Mouse (Mus musculus): ENCODE results near the gene Tnf. TPM values are rescaled to one million over a fixed set of nuclear protein-coding genes. Genes with fewer than 3 reads are reported as not detected.

The Tnf gene
- polyA plus RNA-seq, 1 experiment: 0.15 TPM

- DNase-seq (ENCODE audit: low read depth): peak; percentile 71
- peak; percentile 86 for TF ChIP-seq CTCF (IDR thresholded peaks at IDR 0.05; ENCODE audit: borderline replicate concordance, extremely low read depth, insufficient read depth, insufficient read length)
- TF ChIP-seq POLR2A (IDR thresholded peaks at IDR 0.05; ENCODE audit: borderline replicate concordance, extremely low read depth, insufficient read depth, insufficient read length, poor library complexity, severe bottlenecking): no peak
Observed at GRCm38 (mm10) chr17:35195631-35196320, 6.0 kb downstream of the Tnf start.

- TF ChIP-seq CTCF (IDR thresholded peaks at IDR 0.05; ENCODE audit: borderline replicate concordance, extremely low read depth, insufficient read depth, insufficient read length): no peak
- no peak for TF ChIP-seq POLR2A (IDR thresholded peaks at IDR 0.05; ENCODE audit: borderline replicate concordance, extremely low read depth, insufficient read depth, insufficient read length, poor library complexity, severe bottlenecking)
- no peak for DNase-seq (ENCODE audit: low read depth)
Observed at GRCm38 (mm10) chr17:35194844-35195630, 6.8 kb downstream of the Tnf start.

- no peak for DNase-seq (ENCODE audit: low read depth)
- TF ChIP-seq CTCF (IDR thresholded peaks at IDR 0.05; ENCODE audit: borderline replicate concordance, extremely low read depth, insufficient read depth, insufficient read length) (no peak), POLR2A (IDR thresholded peaks at IDR 0.05; ENCODE audit: borderline replicate concordance, extremely low read depth, insufficient read depth, insufficient read length, poor library complexity, severe bottlenecking) (no peak)
Observed at GRCm38 (mm10) chr17:35193881-35194843, 7.6 kb downstream of the Tnf start, which contains the start of gene Ltb. Gene Ltb (plus strand): TSS chr17:35194439.

- TF ChIP-seq POLR2A (IDR thresholded peaks at IDR 0.05; ENCODE audit: borderline replicate concordance, extremely low read depth, insufficient read depth, insufficient read length, poor library complexity, severe bottlenecking) (no peak), CTCF (IDR thresholded peaks at IDR 0.05; ENCODE audit: borderline replicate concordance, extremely low read depth, insufficient read depth, insufficient read length) (no peak)
- DNase-seq (ENCODE audit: low read depth): no peak
Observed at GRCm38 (mm10) chr17:35192924-35193323, 8.9 kb downstream of the Tnf start.

- DNase-seq (ENCODE audit: low read depth): no peak
- no peak for TF ChIP-seq POLR2A (IDR thresholded peaks at IDR 0.05; ENCODE audit: borderline replicate concordance, extremely low read depth, insufficient read depth, insufficient read length, poor library complexity, severe bottlenecking)
- TF ChIP-seq CTCF (IDR thresholded peaks at IDR 0.05; ENCODE audit: borderline replicate concordance, extremely low read depth, insufficient read depth, insufficient read length): no peak
Observed at GRCm38 (mm10) chr17:35191723-35192122, 10.1 kb downstream of the Tnf start.

GRCm38 (mm10) chr17:35190096-35190495 is 11.7 kb downstream of the Tnf start:
- TF ChIP-seq POLR2A (IDR thresholded peaks at IDR 0.05; ENCODE audit: borderline replicate concordance, extremely low read depth, insufficient read depth, insufficient read length, poor library complexity, severe bottlenecking): no peak
- TF ChIP-seq CTCF (IDR thresholded peaks at IDR 0.05; ENCODE audit: borderline replicate concordance, extremely low read depth, insufficient read depth, insufficient read length): no peak
- DNase-seq (ENCODE audit: low read depth): no peak

GRCm38 (mm10) chr17:35189186-35189585 is 12.6 kb downstream of the Tnf start:
- DNase-seq (ENCODE audit: low read depth): no peak
- no peak for TF ChIP-seq CTCF (IDR thresholded peaks at IDR 0.05; ENCODE audit: borderline replicate concordance, extremely low read depth, insufficient read depth, insufficient read length)
- TF ChIP-seq POLR2A (IDR thresholded peaks at IDR 0.05; ENCODE audit: borderline replicate concordance, extremely low read depth, insufficient read depth, insufficient read length, poor library complexity, severe bottlenecking): no peak

GRCm38 (mm10) chr17:35187959-35188610 is 13.7 kb downstream of the Tnf start, which contains the start of gene Lst1:
Gene Lst1 (minus strand): TSS chr17:35188439.
- TF ChIP-seq CTCF (IDR thresholded peaks at IDR 0.05; ENCODE audit: borderline replicate concordance, extremely low read depth, insufficient read depth, insufficient read length) (no peak), POLR2A (IDR thresholded peaks at IDR 0.05; ENCODE audit: borderline replicate concordance, extremely low read depth, insufficient read depth, insufficient read length, poor library complexity, severe bottlenecking) (no peak)

GRCm38 (mm10) chr17:35187345-35187744 is 14.5 kb downstream of the Tnf start:
- DNase-seq (ENCODE audit: low read depth): no peak
- no peak for TF ChIP-seq CTCF (IDR thresholded peaks at IDR 0.05; ENCODE audit: borderline replicate concordance, extremely low read depth, insufficient read depth, insufficient read length)

More at GRCm38 (mm10) chr17:35187959-35188610, 13.7 kb downstream of the Tnf start, which contains the start of gene Lst1:
- DNase-seq (ENCODE audit: low read depth): no peak

- TF ChIP-seq CTCF (IDR thresholded peaks at IDR 0.05; ENCODE audit: borderline replicate concordance, extremely low read depth, insufficient read depth, insufficient read length): no peak
- no peak for TF ChIP-seq POLR2A (IDR thresholded peaks at IDR 0.05; ENCODE audit: borderline replicate concordance, extremely low read depth, insufficient read depth, insufficient read length, poor library complexity, severe bottlenecking)
- peak; percentile 18 for DNase-seq (ENCODE audit: low read depth)
Observed at GRCm38 (mm10) chr17:35186681-35187080, 15.1 kb downstream of the Tnf start.

All from brain, embryonic 14.5 days (tissue).